Mouse (Mus musculus) gastrocnemius, postnatal 10 days (tissue): ENCODE results near the gene Crybb2. TPM values are rescaled to one million over a fixed set of nuclear protein-coding genes. Genes with fewer than 3 reads are reported as not detected.

Experiments used
- DNase-seq: peaks from one replicate; pipeline ENCODE4 v3.0.0; 2021; ENCODE audit warnings: mixed read lengths
- total RNA-seq, 2 experiments: library from RNA; stranded (reverse); gene quantifications; 2 replicates each; pipeline ENCODE4 v1.2.3; 2021

Gene Crybb2
- total RNA-seq, 2 experiments from 2014 or later = not detected

GRCm38 (mm10) chr5:113090750-113091149, 20.8 kb upstream of the Crybb2 start:
- DNase-seq = no peak

DNA sequence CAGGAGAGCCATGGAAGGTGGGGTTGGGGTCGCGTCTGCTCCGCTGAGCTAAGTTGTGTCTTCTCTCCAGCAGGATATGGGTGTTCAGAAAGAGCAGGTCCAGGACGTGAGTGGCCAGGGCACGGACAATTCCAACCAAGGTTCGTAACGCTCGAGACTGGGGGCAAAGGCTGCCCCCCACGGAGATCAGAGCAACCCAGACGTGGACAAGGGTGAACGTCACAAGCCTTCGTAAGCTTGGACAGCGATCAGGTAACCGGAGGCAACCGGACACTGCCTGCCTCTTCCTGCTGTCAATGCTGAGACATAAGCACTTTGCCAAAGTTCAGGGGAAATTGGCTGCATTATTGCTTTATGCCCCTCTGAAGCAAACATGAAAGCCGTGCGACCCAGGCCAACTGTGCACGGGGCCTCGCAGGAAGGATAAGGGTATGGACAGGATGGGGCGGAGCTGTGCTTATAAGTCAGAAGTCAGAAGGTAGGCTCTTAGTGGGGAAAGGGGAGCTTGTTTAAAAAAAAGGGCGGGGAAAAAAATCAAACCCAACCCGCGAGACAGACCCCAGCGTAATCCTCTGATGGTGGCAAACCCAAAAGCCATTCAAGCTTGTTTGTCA, 20.3 kb upstream of the Crybb2 start:
- DNase-seq = no peak

DNA sequence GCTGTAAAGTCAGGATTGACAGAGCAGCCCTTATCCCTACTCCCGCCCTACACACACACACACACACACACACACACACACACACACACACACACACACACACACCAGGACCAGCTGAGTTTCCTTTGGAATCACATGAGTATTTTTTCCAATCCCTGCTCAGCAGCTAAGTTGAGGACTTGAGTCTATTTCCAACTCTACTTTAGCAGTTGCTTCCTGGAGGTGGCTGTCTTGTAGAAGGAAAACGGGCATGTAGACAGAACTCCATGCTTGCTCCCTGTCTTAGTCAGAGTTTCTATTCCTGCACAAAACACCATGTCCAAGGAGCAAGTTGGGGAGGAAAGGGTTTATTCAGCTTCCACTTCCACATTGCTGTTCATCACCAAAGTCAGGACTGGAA, 17.5 kb upstream of the Crybb2 start:
- no peak for DNase-seq

DNA sequence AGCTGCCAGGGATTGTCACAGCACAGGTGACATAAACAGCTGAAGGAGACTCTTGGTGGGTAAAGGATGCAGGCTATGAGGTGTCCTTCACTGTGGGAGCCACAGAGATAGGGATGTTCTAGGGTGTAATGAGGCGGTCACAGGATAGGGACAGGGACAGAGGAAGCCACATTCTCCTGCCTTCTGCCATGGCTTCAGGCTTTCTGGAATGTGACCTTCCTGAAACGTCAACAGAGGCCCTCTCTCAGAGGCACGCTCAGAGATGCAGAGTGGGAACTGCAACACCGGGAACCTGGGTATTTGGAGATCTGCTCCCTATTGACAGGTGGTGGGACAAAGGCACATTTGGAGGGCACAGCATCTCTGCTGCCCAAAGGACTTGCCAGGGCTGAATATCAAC, 17.1 kb upstream of the Crybb2 start:
- no peak for DNase-seq

DNA sequence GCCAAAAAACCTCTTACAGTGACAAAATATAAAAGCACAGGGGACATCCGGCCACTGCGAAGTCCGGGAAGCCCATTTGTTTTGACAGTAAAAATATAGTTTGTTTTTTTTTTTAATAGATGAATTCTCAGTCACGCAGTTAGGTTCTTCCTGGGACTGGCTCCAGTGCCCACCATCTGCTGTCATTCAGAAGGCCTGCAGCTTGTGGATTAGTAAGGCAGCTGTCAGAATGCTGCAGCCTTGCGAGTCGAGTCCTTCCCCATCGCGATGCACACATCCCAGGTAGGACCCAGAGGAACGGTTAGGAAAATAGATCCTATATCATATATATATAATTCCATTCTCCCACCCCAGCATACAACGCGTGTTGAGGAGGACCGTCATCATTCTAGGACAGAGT, 16.5 kb upstream of the Crybb2 start:
- DNase-seq = no peak

GRCm38 (mm10) chr5:113085931-113086330, 16.0 kb upstream of the Crybb2 start:
- no peak for DNase-seq

DNA sequence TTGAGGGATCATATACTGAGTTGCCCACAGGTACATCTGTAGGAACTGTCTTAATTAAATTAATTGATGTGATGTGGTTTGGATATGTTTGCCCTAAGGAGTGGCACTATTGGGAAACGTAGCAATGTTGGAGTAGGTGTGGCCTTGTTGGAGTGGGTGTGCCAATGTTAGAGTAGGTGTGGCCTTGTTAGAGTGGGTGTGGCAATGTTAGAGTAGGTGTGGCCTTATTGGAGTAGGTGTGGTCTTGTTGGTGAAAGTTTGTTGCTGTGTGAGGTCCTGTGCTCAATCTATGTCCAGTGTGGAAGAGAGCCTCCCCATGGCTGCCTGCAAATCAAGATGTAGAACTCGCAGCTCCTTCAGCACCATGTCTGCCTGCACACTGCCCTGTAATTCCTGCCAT, 14.4 kb upstream of the Crybb2 start:
- no peak for DNase-seq

GRCm38 (mm10) chr5:113082356-113083168, 12.6 kb upstream of the Crybb2 start:
- no peak for DNase-seq

GRCm38 (mm10) chr5:113081439-113081838, 11.5 kb upstream of the Crybb2 start, which contains the start of gene Crybb3:
Crybb3 (minus strand) TSS chr5:113081584.
- DNase-seq = peak; percentile 62

GRCm38 (mm10) chr5:113081020-113081419, 11.1 kb upstream of the Crybb2 start:
- no peak for DNase-seq

- DNase-seq = peak; percentile 50
Measured at GRCm38 (mm10) chr5:113079783-113080182, 9.9 kb upstream of the Crybb2 start.

GRCm38 (mm10) chr5:113078686-113079085, 8.8 kb upstream of the Crybb2 start:
- DNase-seq = no peak

DNA sequence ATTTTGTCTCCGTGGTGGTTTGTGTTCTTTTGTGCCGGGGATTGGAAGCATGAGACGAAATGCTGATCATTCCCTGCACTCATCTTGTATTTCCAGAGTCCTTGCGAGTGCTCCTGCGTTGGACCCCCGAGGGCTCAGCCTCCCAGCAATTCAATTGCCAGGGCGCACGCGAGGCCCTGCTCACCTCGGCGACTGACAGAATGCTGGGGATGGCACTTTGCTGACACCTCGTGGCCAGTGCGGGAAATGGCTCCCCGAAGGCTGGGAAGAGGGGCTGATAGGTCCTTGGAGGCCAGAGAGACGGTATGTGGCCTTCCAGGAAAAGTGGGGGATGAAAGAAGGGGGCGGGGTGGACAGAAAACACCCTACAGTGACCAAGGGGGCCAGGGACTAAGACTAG, 15.6 kb downstream of the Crybb2 start:
- DNase-seq = peak; percentile 82

- DNase-seq = no peak
Measured at GRCm38 (mm10) chr5:113050581-113051185, 19.2 kb downstream of the Crybb2 start.

DNA sequence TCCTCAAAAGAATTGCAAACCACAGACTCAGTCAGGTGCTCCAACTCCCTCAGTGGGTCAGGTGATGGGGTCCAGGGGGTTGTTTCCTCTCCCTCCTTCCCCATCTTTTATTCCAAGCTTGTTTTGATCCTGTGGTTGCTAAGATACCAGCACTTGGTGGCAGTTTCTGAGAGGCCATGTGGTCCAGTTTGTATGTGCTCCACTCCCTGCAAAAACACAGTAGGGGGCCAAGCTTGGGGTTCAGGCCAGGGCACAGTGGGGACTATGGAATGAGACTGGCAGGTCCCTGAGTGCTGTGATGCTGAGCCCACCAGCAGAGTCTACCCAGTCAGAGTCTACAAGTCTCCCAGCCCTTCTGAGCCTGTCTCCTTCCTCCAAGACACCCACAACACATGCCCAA, 20.0 kb downstream of the Crybb2 start:
- no peak for DNase-seq

DNA sequence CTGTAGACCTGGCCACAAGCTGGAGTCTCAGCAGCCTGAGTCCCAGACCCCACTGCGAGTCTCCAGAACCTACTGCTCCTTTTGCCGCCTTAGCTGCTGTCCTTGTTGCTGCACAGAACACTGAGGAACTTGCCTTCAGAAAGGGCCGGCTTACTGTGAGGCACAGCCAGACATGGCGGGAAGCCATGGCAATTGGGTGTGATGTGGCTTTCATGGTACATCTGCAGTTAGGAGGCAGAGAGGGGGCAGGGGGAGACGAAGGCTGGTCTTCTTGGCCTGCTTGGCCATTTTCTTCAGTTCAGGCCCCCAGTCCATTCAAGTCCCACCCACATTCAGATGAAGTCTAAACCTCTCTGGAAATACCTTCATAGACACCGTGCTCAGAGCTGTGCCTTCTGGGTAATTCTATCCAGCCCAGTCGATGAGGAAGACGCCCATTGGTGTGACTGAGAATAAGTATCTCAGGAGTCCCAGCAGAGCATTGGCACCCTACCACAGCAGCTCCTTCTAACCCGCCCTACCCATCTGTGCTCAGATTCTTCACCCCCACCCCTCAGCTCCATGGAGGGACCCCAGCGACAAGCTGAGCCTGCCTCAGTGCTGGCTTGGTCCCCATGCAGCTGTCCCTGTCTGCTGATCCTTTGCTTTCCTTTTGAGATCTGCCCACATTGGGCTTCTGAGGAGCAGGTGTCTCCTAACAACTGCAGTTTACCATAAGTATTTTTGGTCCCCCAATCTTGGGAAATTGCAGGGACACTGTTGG, 24.2 kb downstream of the Crybb2 start:
- no peak for DNase-seq

GRCm38 (mm10) chr5:113043531-113043930, 26.4 kb downstream of the Crybb2 start:
- peak; percentile 41 for DNase-seq

DNA sequence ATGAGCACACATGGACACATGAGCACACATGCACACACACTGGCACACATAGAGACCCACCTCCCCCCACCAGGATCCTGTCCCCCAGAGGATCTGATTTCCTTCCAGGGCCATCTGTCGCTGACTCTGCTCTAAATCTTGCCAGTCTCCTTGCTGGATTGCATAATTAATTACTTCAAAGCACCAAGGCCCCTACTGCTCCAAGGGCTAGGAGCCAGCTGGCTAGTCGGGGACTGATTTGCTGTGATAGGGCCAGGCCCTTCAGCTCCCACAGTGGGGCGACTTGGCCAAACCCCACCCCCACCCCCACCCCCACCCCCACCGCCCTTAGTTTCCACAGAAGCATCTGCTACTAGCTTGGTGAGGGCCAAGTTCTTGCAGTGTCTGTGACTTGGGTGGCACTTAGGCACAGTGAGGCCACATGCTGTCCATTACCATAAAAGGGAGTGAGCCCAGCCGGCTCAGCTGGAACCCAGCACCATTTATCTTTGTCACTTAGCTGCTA, 28.3 kb downstream of the Crybb2 start:
- DNase-seq = peak; percentile 60

DNA sequence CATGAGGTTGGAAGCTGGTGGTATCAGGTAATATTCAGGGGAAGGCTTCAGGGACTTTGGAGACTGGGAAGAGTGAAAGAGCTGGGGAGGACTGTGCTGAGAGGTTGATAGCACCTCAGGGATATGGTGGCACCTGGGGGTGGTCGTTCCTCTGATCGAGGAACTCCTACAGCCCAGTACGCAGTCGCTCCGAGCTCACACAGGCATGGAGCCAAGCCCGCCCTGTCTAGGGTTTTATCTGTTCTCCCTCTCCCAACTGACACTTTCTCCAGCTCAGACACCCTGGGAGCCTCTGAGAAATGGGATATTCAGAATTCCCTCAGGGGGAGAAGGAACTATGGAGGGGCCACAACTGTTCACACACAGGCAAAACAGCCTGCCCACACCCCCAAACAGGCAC, 29.1 kb downstream of the Crybb2 start:
- DNase-seq = peak; percentile 38

- DNase-seq = no peak
Measured at GRCm38 (mm10) chr5:113038601-113039000, 31.3 kb downstream of the Crybb2 start.

DNA sequence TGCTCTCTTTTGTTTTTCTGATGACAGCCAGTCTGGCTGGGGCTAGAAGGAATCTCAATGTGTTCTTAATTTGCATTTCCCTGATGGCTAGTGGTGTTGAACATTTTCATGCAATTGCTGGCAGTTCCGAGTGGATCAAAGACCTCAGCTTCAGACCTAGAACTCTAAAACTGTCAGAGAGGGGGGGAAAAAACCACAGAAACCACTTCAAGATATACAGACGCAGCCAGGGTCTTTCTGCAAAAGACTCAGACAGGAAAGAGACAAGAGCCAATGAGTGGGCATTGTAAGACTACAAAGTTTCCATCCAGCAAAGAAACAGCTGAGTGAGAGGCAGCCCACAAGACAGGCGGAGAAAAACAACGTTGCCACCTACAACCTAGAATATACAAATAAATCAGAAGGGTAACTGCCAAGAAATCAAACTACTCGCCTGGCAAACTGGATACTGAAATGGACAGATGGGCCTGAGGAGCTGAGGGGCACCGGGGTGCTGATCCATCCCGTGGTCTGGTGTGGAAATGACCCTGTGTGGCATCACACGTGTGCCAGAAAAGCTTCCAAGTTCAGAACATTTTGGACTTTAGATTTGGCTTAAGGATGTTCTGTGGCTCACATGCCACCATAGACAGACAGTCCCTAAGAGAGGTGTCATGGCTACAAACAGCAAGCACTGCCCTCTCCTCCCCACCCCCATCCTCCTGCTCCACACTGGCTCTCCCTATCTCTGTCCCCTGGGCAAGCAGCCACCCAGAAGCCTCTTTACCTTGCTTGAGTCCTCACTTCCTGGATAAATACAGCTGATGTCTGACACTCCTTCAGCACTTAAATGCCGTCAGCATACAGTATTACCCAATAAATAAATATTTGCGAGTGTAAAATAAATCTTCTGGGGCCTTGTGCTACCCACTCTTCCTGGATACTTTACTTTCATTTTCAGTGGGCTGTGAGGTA, 34.5 kb downstream of the Crybb2 start:
- no peak for DNase-seq
